Mouse (Mus musculus) forebrain, embryonic 13.5 days (tissue): ENCODE results near the gene Nfkbie. TPM values are rescaled to one million over a fixed set of nuclear protein-coding genes. Genes with fewer than 3 reads are reported as not detected.
A peak's percentile ranks its signal among the peaks of the same experiment; 100 is the strongest.

Source experiments
- ATAC-seq: fragments of 200-750 bp; cut with Nextera tagmentation; 2 replicates; pipeline ENCODE4 v1.8.0; 2017
- H3K27ac ChIP-seq: fragments of 300-500 bp; sonication (generic); 2 replicates; pipeline ENCODE4 v1.5.1; 2015; ENCODE audit warnings: inconsistent platforms, mild to moderate bottlenecking, moderate library complexity
- H3K27me3 ChIP-seq: fragments of 300-500 bp; sonication (generic); 2 replicates; pipeline ENCODE4 v1.6.1; 2015; ENCODE audit warnings: mild to moderate bottlenecking, inconsistent platforms
- H3K36me3 ChIP-seq: fragments of 300-500 bp; sonication (generic); 2 replicates; pipeline ENCODE4 v1.6.1; 2015; ENCODE audit warnings: mild to moderate bottlenecking, inconsistent platforms; ENCODE audit not compliant: poor library complexity, severe bottlenecking
- H3K4me1 ChIP-seq: fragments of 300-500 bp; sonication (generic); 2 replicates; pipeline ENCODE4 v1.6.1; 2015; ENCODE audit warnings: inconsistent platforms
- H3K4me2 ChIP-seq: fragments of 300-500 bp; sonication (generic); 2 replicates; pipeline ENCODE4 v1.6.1; 2015; ENCODE audit warnings: inconsistent platforms, mild to moderate bottlenecking, moderate library complexity
- H3K4me3 ChIP-seq: fragments of 300-500 bp; sonication (generic); 2 replicates; pipeline ENCODE4 v1.5.1; 2015; ENCODE audit warnings: mild to moderate bottlenecking, inconsistent platforms
- H3K9ac ChIP-seq: fragments of 300-500 bp; sonication (generic); 2 replicates; pipeline ENCODE4 v1.6.1; 2015; ENCODE audit warnings: mild to moderate bottlenecking, inconsistent platforms
- H3K9me3 ChIP-seq: fragments of 300-500 bp; sonication (generic); replicated peaks from 2 replicates; pipeline ENCODE4 v1.6.1; 2016; ENCODE audit warnings: inconsistent platforms
- WGBS: fragments of 180-500 bp; shearing (Covaris S2); methylation state at CpG from one replicate; pipeline ENCODE4 v1.1.7; 2015; 5-methylcytosine and 5-hydroxymethylcytosine counted together
- polyA plus RNA-seq: library from polyadenylated mRNA; unstranded; fragments of >200 nt; fragmentation: Nextera tagmentation; extraction: Ambion mirVana; gene quantifications from 2 replicates; pipeline ENCODE4 v1.2.1, GENCODE M21; 2015

The Nfkbie gene
- polyA plus RNA-seq, 1 experiment from 2014 or later: 5.1 TPM

DNA sequence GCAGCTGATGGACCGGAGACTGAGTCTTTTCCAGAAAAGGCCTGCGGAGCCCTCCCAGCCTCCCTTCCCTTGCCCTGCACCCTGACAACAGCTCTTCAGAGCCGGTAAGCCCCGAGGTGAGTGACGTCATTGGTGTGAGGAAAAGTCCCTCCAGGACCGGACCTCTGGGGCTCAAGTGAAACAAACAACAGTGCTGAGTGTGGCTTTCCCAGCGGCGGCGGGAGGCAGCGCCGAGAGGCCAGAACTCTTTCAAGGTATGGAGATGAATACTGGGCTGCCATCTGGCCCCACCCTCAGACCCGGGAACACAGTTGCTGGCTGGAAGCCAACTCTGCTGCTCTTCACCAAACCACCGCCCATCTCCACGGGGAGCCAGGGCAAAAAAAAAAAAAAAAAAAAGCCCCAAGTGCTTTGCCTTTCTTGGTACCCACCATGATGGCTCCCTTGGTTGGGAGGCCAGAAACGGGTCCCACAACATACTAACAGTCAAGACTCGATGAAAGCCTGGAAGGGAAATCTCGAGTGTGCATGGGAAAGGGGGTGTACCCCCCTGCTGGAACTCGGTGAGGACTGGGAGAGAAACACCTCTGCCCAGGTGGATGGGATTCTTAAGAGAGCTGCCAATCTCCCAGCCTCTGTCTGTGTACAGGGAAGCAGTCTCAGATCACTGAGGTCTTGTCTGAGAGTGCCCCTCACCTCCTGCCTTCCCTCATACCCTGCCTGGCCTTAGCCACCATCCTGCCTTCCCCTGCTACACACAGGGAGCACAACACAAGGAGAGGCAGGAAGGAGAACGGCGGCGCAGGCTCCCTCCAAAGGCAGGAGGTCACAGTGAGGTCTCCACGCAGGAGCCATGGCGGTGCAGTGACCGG lies 11.3 kb upstream of the Nfkbie start:
- Histone ChIP-seq H3K9me3 (no peaks in the 10 kb centered on the region), H3K36me3 (peaks cover 27% of the 10 kb centered on the region), H3K4me3 (peak overlapping the region; percentile 18; the same call in 1 of the 2 replicates), H3K9ac (peak overlapping the region; percentile 34), H3K27ac (no peak overlapping the region), H3K4me1 (peaks cover 51% of the 10 kb centered on the region), H3K4me2 (peak overlapping the region; percentile 39), H3K27me3 (peaks cover 70% of the 10 kb centered on the region)
- WGBS: 4% methylated on average over 24 of the region's 24 CpGs
- ATAC-seq: peak; percentile 6; the same call in 1 of the 2 replicates

DNA sequence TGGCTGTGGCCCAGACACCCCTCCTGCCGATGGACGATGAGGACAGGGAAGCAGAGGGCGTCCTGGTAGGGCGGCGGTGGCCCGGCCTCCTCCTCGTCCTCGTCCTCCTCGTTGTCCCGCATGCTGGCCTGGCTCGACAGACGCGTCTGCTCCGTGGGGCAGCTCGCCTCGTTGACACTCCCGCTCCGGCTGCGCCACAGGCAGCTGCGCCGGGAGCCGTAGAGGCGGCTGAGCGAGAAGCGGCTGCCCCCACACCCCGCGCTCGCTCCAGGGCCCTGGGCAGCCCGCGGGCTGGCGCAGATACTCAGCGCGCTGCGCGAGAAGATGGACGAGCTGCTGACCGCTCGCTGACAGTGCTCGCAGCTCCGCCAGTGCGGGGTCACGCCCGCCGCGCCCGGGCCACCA lies 10.6 kb upstream of the Nfkbie start:
- H3K9ac ChIP-seq: peak overlapping the region; percentile 34
- H3K36me3 ChIP-seq: peaks cover 27% of the 10 kb centered on the region
- H3K4me2 ChIP-seq: peak overlapping the region; percentile 39
- no peaks in the 10 kb centered on the region for H3K9me3 ChIP-seq
- peaks cover 67% of the 10 kb centered on the region for H3K27me3 ChIP-seq
- H3K4me1 ChIP-seq: peaks cover 53% of the 10 kb centered on the region
- peak overlapping the region; percentile 18; the same call in 1 of the 2 replicates for H3K4me3 ChIP-seq
- no peak overlapping the region for H3K27ac ChIP-seq
- ATAC-seq: no peak
- WGBS: 5% methylated on average over 46 of the region's 46 CpGs

DNA sequence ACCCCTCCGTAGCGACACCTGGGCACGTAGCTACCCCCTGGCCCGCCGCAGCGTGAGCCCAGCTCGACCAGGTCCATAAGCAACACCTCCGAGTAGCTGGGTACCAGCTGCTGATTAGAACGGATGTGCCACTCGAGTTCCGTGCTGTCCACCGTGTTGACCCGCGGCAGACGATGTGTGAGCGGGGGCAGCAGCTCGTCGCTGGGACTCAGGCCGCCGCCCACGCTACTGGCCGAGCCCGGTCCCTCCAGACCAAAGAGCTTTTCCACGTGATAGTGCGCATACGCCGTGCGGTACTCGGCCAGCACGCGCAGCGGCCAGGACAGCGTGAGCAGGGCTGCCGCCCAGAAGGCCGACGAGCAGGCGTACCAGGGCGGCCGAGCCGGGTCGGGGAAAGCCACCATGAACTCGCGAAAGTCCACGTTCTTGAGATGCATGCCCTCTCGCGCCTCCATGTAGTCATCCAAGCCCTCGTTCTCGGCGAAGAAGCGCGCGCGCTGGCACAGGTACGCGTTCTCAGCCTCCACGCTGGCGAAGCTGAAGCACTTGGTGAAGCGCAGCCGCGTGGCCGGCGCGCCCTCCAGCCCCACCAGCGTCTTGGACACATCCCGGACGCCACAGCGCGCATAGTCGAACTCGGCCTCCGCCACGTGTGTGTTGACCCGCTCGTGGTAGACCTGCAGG lies 10.1 kb upstream of the Nfkbie start:
- H3K27me3 ChIP-seq: peaks cover 64% of the 10 kb centered on the region
- peak overlapping the region; percentile 39 for H3K4me2 ChIP-seq
- H3K4me1 ChIP-seq: peaks cover 59% of the 10 kb centered on the region
- H3K9ac ChIP-seq: peak overlapping the region; percentile 34
- peaks cover 27% of the 10 kb centered on the region for H3K36me3 ChIP-seq
- peak overlapping the region; percentile 18 for H3K4me3 ChIP-seq
- H3K9me3 ChIP-seq: no peaks in the 10 kb centered on the region
- 8% methylated on average over 74 of the region's 74 CpGs for WGBS
- no peak for ATAC-seq
- H3K27ac ChIP-seq: no peak overlapping the region

DNA sequence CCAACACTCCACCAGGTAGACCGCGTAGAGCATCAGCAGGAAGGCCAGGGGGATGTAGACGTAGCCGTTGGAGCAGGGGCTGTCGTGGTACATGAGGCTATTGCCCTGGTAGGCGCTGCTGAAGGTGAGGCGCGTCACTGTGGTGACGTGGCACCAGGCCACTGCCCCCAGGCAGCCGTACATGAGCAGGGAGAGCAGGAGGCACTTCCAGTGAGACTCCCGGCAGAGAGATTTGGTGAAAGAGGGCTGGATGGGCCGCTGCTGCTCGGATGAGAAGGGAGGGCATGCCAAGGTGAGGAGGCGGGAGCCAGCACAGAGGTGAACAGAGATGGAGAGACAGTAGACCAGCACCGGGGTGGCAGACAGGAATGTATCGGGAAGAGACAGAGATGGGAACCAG lies 8.6 kb upstream of the Nfkbie start:
- H3K4me1 ChIP-seq: peaks cover 70% of the 10 kb centered on the region
- H3K27me3 ChIP-seq: peaks cover 54% of the 10 kb centered on the region
- no peak overlapping the region for H3K27ac ChIP-seq
- no peak overlapping the region for H3K9ac ChIP-seq
- 71% methylated on average over 16 of the region's 16 CpGs for WGBS
- no peak overlapping the region for H3K4me2 ChIP-seq
- no peak overlapping the region; the same call in 1 of the 2 replicates for H3K4me3 ChIP-seq
- H3K9me3 ChIP-seq: no peaks in the 10 kb centered on the region
- no peak for ATAC-seq
- peaks cover 27% of the 10 kb centered on the region for H3K36me3 ChIP-seq

DNA sequence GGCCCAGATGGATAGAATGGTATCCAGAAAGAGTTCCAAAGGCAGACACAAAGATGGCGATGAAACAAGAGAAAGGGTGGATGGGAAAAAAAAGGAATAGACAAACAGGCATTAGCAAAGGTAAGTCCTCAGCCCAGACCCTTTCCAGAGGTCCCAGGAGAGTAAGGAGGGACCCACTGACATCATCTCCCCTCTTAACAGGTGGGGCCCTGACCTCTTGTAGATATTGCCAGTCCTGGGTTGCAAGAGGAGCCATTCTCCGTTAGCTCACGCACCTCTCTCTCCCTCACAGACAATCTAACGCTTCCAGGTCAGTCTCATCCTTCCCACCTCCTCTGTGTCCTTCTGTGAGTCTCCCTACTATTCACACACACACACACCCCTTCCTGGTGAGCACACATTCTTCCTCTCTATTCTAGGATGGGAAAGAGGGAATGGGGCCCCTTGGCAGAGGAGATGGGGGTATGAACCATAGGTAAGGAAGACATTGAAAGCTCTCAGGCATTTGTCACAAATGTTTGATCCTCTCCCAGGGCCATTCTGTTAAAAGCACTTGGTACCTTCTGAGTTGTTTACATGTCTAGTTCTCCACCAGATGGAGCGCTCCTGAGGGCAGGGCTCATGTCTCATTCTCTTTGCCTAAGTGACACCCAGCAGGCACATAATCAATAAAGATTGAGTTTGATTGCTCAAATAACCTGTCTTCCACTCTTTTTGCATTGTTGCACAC lies 7.9 kb upstream of the Nfkbie start:
- peak overlapping the region; percentile 74 for H3K4me2 ChIP-seq
- H3K4me3 ChIP-seq: peak overlapping the region; percentile 86
- WGBS: 79% methylated on average over 5 of the region's 5 CpGs
- H3K9ac ChIP-seq: peak overlapping the region; percentile 98; the same call in 1 of the 2 replicates
- ATAC-seq: no peak
- H3K4me1 ChIP-seq: peaks cover 69% of the 10 kb centered on the region
- no peaks in the 10 kb centered on the region for H3K9me3 ChIP-seq
- H3K27me3 ChIP-seq: peaks cover 50% of the 10 kb centered on the region
- peaks cover 27% of the 10 kb centered on the region for H3K36me3 ChIP-seq
- H3K27ac ChIP-seq: no peak overlapping the region

DNA sequence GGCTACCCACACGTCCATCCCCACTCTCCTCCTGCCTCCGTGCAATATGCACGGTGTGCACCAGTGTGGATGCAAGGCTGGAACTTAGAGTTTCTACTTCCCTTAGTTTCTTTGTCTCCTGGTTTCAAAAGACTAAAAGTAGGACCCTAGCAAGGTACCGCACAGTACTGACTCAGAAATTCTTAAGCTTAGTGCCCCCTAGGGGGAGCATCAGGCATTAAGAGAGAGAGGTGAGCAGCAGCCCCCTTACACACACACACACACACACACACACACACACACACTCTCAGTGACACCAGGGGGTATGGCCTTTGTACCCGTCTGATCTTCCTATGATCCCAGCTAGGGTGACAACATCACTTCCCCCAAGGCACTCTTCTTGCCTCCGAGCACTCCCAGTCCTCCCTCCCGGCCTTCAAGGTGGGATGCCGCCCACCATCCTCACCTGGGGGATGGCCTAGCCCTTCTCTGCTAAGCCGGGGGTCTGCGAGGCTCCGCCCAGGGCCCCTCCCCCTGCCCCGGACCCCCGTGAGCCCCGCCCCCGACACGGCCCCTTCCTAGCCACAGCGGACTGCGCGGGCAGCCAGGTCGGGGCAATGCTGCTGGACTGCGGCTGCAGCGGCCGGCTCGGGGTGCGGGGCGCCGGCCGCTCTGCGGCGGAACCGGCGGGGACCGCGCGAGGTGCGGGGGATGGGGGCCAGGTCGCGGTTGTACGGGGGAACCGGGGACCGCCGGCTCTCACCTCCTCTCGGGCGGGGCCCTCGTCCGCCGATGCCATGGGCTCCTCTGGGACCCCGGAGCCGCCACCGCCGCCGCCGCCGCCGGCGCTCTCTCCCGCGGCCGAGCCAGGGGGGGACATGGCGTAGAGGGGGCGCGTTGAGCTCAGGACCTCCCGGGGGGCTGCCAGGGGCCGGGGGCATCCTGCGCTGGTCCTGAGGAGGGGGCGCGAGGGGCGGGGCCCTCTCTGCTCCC lies 6.7 kb upstream of the Nfkbie start:
- peak overlapping the region; percentile 93 for H3K27ac ChIP-seq
- H3K4me2 ChIP-seq: peak overlapping the region; percentile 74
- peaks cover 59% of the 10 kb centered on the region for H3K4me1 ChIP-seq
- H3K27me3 ChIP-seq: peaks cover 42% of the 10 kb centered on the region
- WGBS: 5% methylated on average over 22 of the region's 68 CpGs
- H3K9me3 ChIP-seq: no peaks in the 10 kb centered on the region
- H3K36me3 ChIP-seq: peaks cover 27% of the 10 kb centered on the region
- peak overlapping the region; percentile 86 for H3K4me3 ChIP-seq
- ATAC-seq: peak; percentile 60
- H3K9ac ChIP-seq: peak overlapping the region; percentile 98

DNA sequence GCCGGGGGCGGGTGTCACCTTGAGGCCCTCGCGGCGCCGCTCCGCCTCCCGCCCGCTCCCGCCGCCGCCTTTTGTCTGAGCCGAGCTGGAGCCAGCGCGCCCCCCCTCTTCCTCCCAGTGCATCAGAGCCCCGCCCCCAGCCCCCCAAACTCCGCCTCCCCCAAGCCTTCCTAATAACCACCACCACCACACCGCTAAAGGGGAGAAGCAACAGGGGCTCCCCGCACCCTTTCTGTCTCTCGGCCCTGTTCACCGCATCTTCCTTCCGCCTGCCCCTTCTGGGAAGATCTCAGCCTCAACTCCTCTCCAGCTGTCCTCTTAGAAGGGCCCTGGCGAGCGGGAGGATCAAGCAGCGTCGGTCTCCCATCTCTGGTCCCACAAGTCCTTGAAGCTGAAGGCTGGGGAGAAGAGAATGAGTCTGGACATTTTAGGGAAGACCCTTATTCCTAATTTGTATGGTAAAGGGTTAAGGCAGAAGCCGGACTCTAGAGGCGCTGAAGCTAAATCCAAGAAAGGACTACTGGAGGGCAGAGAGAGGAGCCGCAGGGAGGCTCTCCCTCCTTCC lies 5.8 kb upstream of the Nfkbie start, which contains the start of gene Tmem151b:
Gene Tmem151b, minus strand, starts transcription at position 61 of the 565 bp plus-strand sequence.
- peaks cover 23% of the 10 kb centered on the region for H3K36me3 ChIP-seq
- peak within 1 kb of the TSS; percentile 98 for H3K9ac ChIP-seq
- H3K27me3 ChIP-seq: peaks cover 39% of the 10 kb centered on the region
- ATAC-seq: peak; percentile 58
- no peaks in the 10 kb centered on the region for H3K9me3 ChIP-seq
- H3K27ac ChIP-seq: peak within 1 kb of the TSS; percentile 93
- peak within 1 kb of the TSS; percentile 86 for H3K4me3 ChIP-seq
- WGBS: under 1% methylated on average over 12 of the region's 29 CpGs
- H3K4me2 ChIP-seq: peak within 1 kb of the TSS; percentile 74
- H3K4me1 ChIP-seq: peaks cover 50% of the 10 kb centered on the region

DNA sequence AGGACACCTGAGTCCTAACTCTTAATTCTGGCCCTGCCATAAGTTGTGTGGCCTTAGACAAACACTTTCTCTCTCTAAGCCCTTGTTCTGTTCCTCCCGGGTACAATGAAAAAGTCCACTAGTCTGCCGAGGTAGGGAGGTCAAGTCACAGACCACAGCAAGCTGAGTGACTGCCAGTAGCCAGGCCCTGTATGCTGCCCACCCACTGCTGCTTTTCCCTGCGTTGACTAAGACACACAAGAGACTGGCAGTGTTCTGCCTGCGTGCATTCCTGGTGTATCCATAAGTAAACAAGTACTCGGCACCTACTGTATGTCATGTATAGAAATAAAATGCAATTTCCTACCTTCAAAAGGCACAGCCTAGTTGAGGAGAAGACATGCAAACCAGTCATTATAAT lies 5.2 kb upstream of the Nfkbie start:
- peak overlapping the region; percentile 74 for H3K4me2 ChIP-seq
- no peak for ATAC-seq
- peaks cover 34% of the 10 kb centered on the region for H3K27me3 ChIP-seq
- peaks cover 49% of the 10 kb centered on the region for H3K4me1 ChIP-seq
- H3K9me3 ChIP-seq: no peaks in the 10 kb centered on the region
- H3K27ac ChIP-seq: no peak overlapping the region
- H3K36me3 ChIP-seq: peaks cover 18% of the 10 kb centered on the region
- H3K4me3 ChIP-seq: peak overlapping the region; percentile 86
- peak overlapping the region; percentile 98; the same call in 1 of the 2 replicates for H3K9ac ChIP-seq
- WGBS: 37% methylated on average over 5 of the region's 5 CpGs

DNA sequence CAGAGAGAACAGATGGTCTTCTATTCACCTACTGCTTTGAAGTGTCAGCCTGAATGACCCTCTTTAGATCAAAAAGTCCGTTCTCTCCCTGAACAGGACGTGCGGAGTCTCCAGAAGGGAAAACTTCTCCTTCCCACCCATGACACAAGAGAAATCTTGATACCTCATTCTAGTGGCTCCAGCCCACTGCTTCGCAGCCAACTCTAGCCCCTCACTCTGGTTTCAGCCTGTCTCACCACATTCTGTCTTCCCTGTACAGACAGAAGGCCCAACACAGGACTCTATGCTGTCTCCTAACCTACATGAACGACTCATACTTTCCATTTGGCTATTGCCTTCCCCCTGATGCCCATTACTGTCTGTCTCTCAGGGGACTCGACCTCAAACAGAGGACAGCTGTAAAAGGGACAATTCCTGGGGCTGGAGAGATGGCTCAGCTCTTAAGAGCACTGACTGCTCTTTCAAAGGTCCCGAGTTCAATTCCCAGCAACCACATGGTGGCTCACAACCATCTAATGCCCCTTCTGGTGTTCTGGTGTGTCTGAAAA lies 4.2 kb upstream of the Nfkbie start:
- WGBS: 52% methylated on average over 7 of the region's 7 CpGs
- no peak for ATAC-seq
- peaks cover 48% of the 10 kb centered on the region for H3K4me1 ChIP-seq
- no peak overlapping the region for H3K4me3 ChIP-seq
- H3K36me3 ChIP-seq: peaks cover 7% of the 10 kb centered on the region
- peak overlapping the region; percentile 36; the same call in 1 of the 2 replicates for H3K27ac ChIP-seq
- H3K9me3 ChIP-seq: no peaks in the 10 kb centered on the region
- H3K9ac ChIP-seq: no peak overlapping the region
- H3K4me2 ChIP-seq: no peak overlapping the region
- H3K27me3 ChIP-seq: peaks cover 27% of the 10 kb centered on the region

DNA sequence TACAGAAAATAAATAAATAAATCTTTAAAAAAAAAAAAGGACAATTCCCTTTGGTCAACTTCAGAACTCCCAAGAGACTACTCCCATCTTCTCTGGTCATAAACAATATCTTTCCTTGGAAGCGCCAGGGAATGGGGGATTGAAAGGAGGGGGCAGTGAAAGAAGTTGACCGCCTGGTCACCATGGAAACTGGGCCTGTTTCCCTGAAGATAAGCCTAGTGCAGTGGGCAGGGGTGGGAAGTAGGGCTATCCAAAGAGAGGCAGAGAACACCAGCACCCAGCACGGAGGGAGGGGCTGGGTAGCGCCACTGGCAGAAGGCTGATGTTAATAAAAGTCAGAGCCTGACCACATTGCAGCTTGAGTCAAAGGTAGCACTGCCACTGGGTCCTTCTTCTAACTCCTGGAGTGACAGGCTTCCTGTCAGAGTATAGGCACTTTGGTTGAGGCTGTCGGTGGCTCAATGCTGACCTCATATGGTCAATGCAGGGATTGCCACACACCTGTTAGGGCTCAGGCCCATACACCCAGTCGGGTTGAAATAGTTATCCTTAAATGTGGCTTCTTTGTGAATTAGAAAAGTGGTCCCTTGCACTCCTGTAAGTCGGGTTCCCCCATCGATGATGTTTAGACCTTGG lies 3.6 kb upstream of the Nfkbie start:
- no peak overlapping the region for H3K4me3 ChIP-seq
- WGBS: 2% methylated on average over 8 of the region's 8 CpGs
- 0 out of 2 replicates have a peak overlapping the region, but pooled peaks have one; percentile 40 for H3K9ac ChIP-seq
- peaks cover under 1% of the 10 kb centered on the region for H3K36me3 ChIP-seq
- no peak overlapping the region for H3K4me2 ChIP-seq
- peaks cover 54% of the 10 kb centered on the region for H3K4me1 ChIP-seq
- H3K27me3 ChIP-seq: peaks cover 27% of the 10 kb centered on the region
- H3K27ac ChIP-seq: no peak overlapping the region
- no peaks in the 10 kb centered on the region for H3K9me3 ChIP-seq
- peak; percentile 23 for ATAC-seq
